Mouse (Mus musculus) liver, embryonic 15.5 days (tissue): ENCODE results near the gene Rab7b. TPM values are rescaled to one million over a fixed set of nuclear protein-coding genes. Genes with fewer than 3 reads are reported as not detected.

Source experiments
- ATAC-seq: fragments of 200-750 bp; cut with Nextera tagmentation; 2 replicates; pipeline ENCODE4 v1.8.0; 2017; ENCODE audit warnings: moderate number of reproducible peaks, mild to moderate bottlenecking, moderate library complexity; ENCODE audit not compliant: insufficient read depth
- H3K27ac ChIP-seq: fragments of 300-500 bp; sonication (generic); replicated peaks from 2 replicates; pipeline ENCODE4 v1.5.1; 2015; ENCODE audit warnings: mild to moderate bottlenecking, inconsistent platforms
- H3K27me3 ChIP-seq: fragments of 300-500 bp; sonication (generic); 2 replicates; pipeline ENCODE4 v1.6.1; 2015; ENCODE audit warnings: mild to moderate bottlenecking, inconsistent platforms
- H3K36me3 ChIP-seq: fragments of 300-500 bp; sonication (generic); replicated peaks from 2 replicates; pipeline ENCODE4 v1.6.1; 2015; ENCODE audit warnings: moderate library complexity, mild to moderate bottlenecking, inconsistent platforms
- H3K4me1 ChIP-seq: fragments of 300-500 bp; sonication (generic); replicated peaks from 2 replicates; pipeline ENCODE4 v1.6.1; 2015; ENCODE audit warnings: inconsistent platforms
- H3K4me2 ChIP-seq: fragments of 300-500 bp; sonication (generic); 2 replicates; pipeline ENCODE4 v1.6.1; 2015; ENCODE audit warnings: moderate library complexity, mild to moderate bottlenecking, inconsistent platforms
- H3K4me3 ChIP-seq: fragments of 300-500 bp; sonication (generic); replicated peaks from 2 replicates; pipeline ENCODE4 v1.5.1; 2015; ENCODE audit warnings: mild to moderate bottlenecking, inconsistent platforms
- H3K9ac ChIP-seq: fragments of 300-500 bp; sonication (generic); 2 replicates; pipeline ENCODE4 v1.6.1; 2015; ENCODE audit warnings: moderate library complexity, mild to moderate bottlenecking, inconsistent platforms
- H3K9me3 ChIP-seq: fragments of 300-500 bp; sonication (generic); replicated peaks from 2 replicates; pipeline ENCODE4 v1.6.1; 2016; ENCODE audit warnings: inconsistent platforms
- WGBS: fragments of 180-500 bp; shearing (Covaris S2); methylation state at CpG from one replicate; pipeline ENCODE4 v1.1.7; 2015; ENCODE audit warnings: mixed read lengths; ENCODE audit not compliant: insufficient replicate concordance; 5-methylcytosine and 5-hydroxymethylcytosine counted together
- polyA plus RNA-seq: library from polyadenylated mRNA; unstranded; fragments of >200 nt; fragmentation: Nextera tagmentation; extraction: Ambion mirVana; gene quantifications from 2 replicates; pipeline ENCODE4 v1.2.1, GENCODE M21; 2015

Gene Rab7b
- polyA plus RNA-seq, 1 experiment from 2014 or later = 1.2 TPM

- Histone ChIP-seq H3K4me2 (peak overlapping the region; percentile 25), H3K4me3 (no peak overlapping the region), H3K9me3 (no peaks in the 10 kb centered on the region), H3K9ac (no peak overlapping the region), H3K27ac (peak overlapping the region; percentile 46; the same call in 1 of the 2 replicates), H3K4me1 (peaks cover 37% of the 10 kb centered on the region), H3K36me3 (peaks cover 16% of the 10 kb centered on the region), H3K27me3 (no peaks in the 10 kb centered on the region)
- 58% methylated on average over 9 of the region's 9 CpGs for WGBS
- peak; percentile 69 for ATAC-seq
Measured at GRCm38 (mm10) chr1:131663286-131663995, 25.1 kb upstream of the Rab7b start.

- 82% methylated on average over 5 of the region's 5 CpGs for WGBS
- H3K36me3 ChIP-seq = peaks cover 16% of the 10 kb centered on the region
- H3K9me3 ChIP-seq = no peaks in the 10 kb centered on the region
- peaks cover 37% of the 10 kb centered on the region for H3K4me1 ChIP-seq
- no peak overlapping the region for H3K4me2 ChIP-seq
- no peak overlapping the region for H3K27ac ChIP-seq
- ATAC-seq = no peak
- H3K9ac ChIP-seq = no peak overlapping the region
- H3K27me3 ChIP-seq = no peaks in the 10 kb centered on the region
- no peak overlapping the region for H3K4me3 ChIP-seq
Measured at GRCm38 (mm10) chr1:131664136-131664535, 24.4 kb upstream of the Rab7b start.

- Histone ChIP-seq H3K4me2 (no peak overlapping the region), H3K36me3 (peaks cover 16% of the 10 kb centered on the region), H3K27me3 (no peaks in the 10 kb centered on the region), H3K4me3 (no peak overlapping the region), H3K9me3 (no peaks in the 10 kb centered on the region), H3K9ac (no peak overlapping the region), H3K4me1 (peaks cover 33% of the 10 kb centered on the region), H3K27ac (no peak overlapping the region)
- no peak for ATAC-seq
- WGBS = 78% methylated on average over 1 of the region's 1 CpGs
Measured at GRCm38 (mm10) chr1:131665886-131666285, 22.6 kb upstream of the Rab7b start.

- H3K27ac ChIP-seq = no peak overlapping the region
- H3K36me3 ChIP-seq = peaks cover 8% of the 10 kb centered on the region; the same call in 1 of the 2 replicates
- WGBS = 74% methylated on average over 8 of the region's 8 CpGs
- H3K4me1 ChIP-seq = 0 out of 2 replicates have a peak, but pooled peaks cover 2% of the 10 kb centered on the region
- H3K9me3 ChIP-seq = no peaks in the 10 kb centered on the region
- no peak overlapping the region for H3K4me2 ChIP-seq
- H3K4me3 ChIP-seq = no peak overlapping the region
- no peaks in the 10 kb centered on the region for H3K27me3 ChIP-seq
- no peak overlapping the region for H3K9ac ChIP-seq
- no peak for ATAC-seq
Measured at GRCm38 (mm10) chr1:131671113-131671512, 17.4 kb upstream of the Rab7b start.

DNA sequence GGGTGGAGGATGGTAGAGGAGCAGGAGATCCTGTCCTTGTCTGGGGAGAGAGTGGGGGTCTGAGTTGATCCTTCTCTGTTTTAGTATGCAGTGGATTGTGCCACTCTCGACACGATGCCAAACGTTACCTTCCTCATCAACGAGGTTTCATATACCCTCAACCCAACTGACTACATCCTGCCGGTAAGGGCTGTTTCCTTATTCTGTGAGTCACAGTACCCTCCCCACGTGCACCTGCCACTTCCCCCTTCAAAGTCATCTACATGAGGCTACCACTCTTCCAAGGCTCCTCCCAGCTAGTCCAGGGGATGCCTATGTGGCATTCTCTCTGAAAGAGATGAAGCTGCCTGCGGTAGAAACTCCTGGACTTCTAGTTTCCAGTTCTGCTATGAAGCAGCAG lies 16.1 kb upstream of the Rab7b start:
- 28% methylated on average over 7 of the region's 7 CpGs for WGBS
- Histone ChIP-seq H3K36me3 (peaks cover 8% of the 10 kb centered on the region; the same call in 1 of the 2 replicates), H3K9me3 (no peaks in the 10 kb centered on the region), H3K27ac (no peak overlapping the region), H3K9ac (no peak overlapping the region), H3K4me3 (no peak overlapping the region), H3K4me2 (no peak overlapping the region), H3K4me1 (0 out of 2 replicates have a peak, but pooled peaks cover 2% of the 10 kb centered on the region), H3K27me3 (no peaks in the 10 kb centered on the region)
- no peak for ATAC-seq

- Histone ChIP-seq H3K9me3 (no peaks in the 10 kb centered on the region), H3K27ac (no peak overlapping the region), H3K4me2 (no peak overlapping the region), H3K36me3 (no peaks in the 10 kb centered on the region), H3K4me1 (no peaks in the 10 kb centered on the region), H3K4me3 (no peak overlapping the region), H3K9ac (no peak overlapping the region), H3K27me3 (no peaks in the 10 kb centered on the region)
- no peak for ATAC-seq
- WGBS = 55% methylated on average over 5 of the region's 5 CpGs
Measured at GRCm38 (mm10) chr1:131679644-131680043, 8.9 kb upstream of the Rab7b start.

DNA sequence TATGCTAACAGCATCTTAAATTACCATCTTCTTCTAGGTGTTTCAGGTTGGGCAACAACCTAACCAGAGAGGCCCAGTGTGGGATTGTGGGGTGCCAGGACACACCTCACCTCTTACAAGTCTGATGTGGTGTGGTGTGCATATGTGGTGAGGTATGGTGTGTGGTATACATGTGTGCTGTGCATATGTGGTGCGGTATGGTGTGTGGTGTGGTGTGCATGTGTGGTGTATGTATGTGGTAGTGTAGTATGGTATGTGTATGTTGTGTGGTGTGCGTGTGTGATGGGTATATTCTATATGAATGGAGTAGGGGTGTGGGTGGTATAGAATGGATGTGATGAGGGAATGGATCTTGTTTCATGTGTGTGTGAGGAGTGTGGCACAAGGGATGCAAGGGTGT lies 756 bp upstream of the Rab7b start:
- Histone ChIP-seq H3K4me1 (peaks cover 7% of the 10 kb centered on the region; the same call in 1 of the 2 replicates), H3K9me3 (no peaks in the 10 kb centered on the region), H3K27ac (no peak overlapping the region), H3K4me3 (no peak overlapping the region), H3K36me3 (no peaks in the 10 kb centered on the region), H3K9ac (no peak overlapping the region), H3K27me3 (no peaks in the 10 kb centered on the region), H3K4me2 (no peak overlapping the region)
- ATAC-seq = no peak
- 80% methylated on average over 2 of the region's 2 CpGs for WGBS

- 0 out of 2 replicates have a peak overlapping the region, but pooled peaks have one; percentile 2 for H3K4me2 ChIP-seq
- WGBS = 60% methylated on average over 3 of the region's 3 CpGs
- H3K27me3 ChIP-seq = no peaks in the 10 kb centered on the region
- no peak overlapping the region for H3K9ac ChIP-seq
- H3K27ac ChIP-seq = no peak overlapping the region
- ATAC-seq = no peak
- H3K9me3 ChIP-seq = no peaks in the 10 kb centered on the region
- peaks cover 7% of the 10 kb centered on the region; the same call in 1 of the 2 replicates for H3K4me1 ChIP-seq
- H3K36me3 ChIP-seq = no peaks in the 10 kb centered on the region
- no peak overlapping the region for H3K4me3 ChIP-seq
Measured at GRCm38 (mm10) chr1:131689016-131689415, 521 bp downstream of the Rab7b start.

- no peak overlapping the region for H3K4me2 ChIP-seq
- no peaks in the 10 kb centered on the region for H3K27me3 ChIP-seq
- no peak overlapping the region for H3K4me3 ChIP-seq
- no peaks in the 10 kb centered on the region for H3K9me3 ChIP-seq
- peaks cover 7% of the 10 kb centered on the region; the same call in 1 of the 2 replicates for H3K4me1 ChIP-seq
- ATAC-seq = no peak
- no peak overlapping the region for H3K9ac ChIP-seq
- WGBS = 52% methylated on average over 5 of the region's 5 CpGs
- no peak overlapping the region for H3K27ac ChIP-seq
- H3K36me3 ChIP-seq = no peaks in the 10 kb centered on the region
Measured at GRCm38 (mm10) chr1:131689899-131690298, 1.4 kb downstream of the Rab7b start.

DNA sequence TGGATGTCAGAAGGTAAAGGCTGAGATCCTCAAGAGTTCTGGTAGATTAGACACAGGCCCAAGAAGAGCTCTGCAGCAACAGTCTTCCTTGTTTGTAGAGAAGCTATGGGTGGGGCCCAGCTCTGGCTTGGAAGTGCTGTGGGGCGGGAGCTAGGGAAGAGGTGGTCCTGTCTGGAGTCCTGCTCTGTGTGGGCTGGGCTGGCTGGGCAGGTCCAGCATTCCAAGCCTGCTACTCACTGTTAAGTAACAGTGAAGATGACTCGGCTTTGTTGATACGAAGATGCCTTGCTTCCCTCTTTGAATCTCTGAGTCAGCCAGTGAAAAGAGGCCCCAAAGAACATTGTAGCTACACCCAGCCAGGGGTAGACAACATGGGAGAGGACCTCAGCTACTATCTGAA lies 1.9 kb downstream of the Rab7b start:
- no peak overlapping the region for H3K27ac ChIP-seq
- no peaks in the 10 kb centered on the region for H3K9me3 ChIP-seq
- H3K4me1 ChIP-seq = peaks cover 7% of the 10 kb centered on the region; the same call in 1 of the 2 replicates
- no peaks in the 10 kb centered on the region for H3K27me3 ChIP-seq
- no peak for ATAC-seq
- 32% methylated on average over 3 of the region's 3 CpGs for WGBS
- H3K36me3 ChIP-seq = no peaks in the 10 kb centered on the region
- H3K4me2 ChIP-seq = no peak overlapping the region
- H3K9ac ChIP-seq = no peak overlapping the region
- H3K4me3 ChIP-seq = no peak overlapping the region

- peaks cover 7% of the 10 kb centered on the region; the same call in 1 of the 2 replicates for H3K4me1 ChIP-seq
- no peak overlapping the region for H3K9ac ChIP-seq
- H3K9me3 ChIP-seq = no peaks in the 10 kb centered on the region
- H3K27ac ChIP-seq = no peak overlapping the region
- no peaks in the 10 kb centered on the region for H3K27me3 ChIP-seq
- H3K4me3 ChIP-seq = no peak overlapping the region
- no peak for ATAC-seq
- no peak overlapping the region for H3K4me2 ChIP-seq
- H3K36me3 ChIP-seq = no peaks in the 10 kb centered on the region
Measured at GRCm38 (mm10) chr1:131691356-131691755, 2.9 kb downstream of the Rab7b start.

DNA sequence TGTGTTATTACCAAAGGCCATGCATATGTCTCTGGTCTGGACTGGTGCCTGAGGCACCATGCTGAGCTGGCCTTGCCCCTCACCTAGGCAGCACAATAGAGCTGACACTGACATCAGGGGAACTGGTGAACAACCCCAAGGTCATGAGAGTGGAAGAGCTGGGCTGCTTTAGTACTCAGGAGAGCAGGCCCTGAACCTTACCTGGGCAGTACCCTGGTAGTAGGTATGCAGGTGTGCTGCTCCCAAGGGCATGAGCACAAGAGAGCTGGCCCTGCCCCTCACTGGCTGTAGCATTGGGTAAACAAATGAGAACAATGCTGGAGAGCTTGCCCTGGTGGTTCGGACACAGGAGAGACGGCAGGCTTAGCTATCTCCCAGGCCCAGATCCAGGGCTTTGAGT lies 6.8 kb downstream of the Rab7b start:
- Histone ChIP-seq H3K4me1 (peaks cover 2% of the 10 kb centered on the region; the same call in 1 of the 2 replicates), H3K36me3 (no peaks in the 10 kb centered on the region), H3K9ac (no peak overlapping the region), H3K27me3 (no peaks in the 10 kb centered on the region), H3K27ac (no peak overlapping the region), H3K9me3 (no peaks in the 10 kb centered on the region), H3K4me3 (no peak overlapping the region), H3K4me2 (no peak overlapping the region)
- no peak for ATAC-seq
- 71% methylated on average over 2 of the region's 2 CpGs for WGBS
